Mouse (Mus musculus) hindbrain, embryonic 14.5 days (tissue): ENCODE data around the gene Spaca3. TPM values are rescaled to one million over a fixed set of nuclear protein-coding genes. Genes with fewer than 3 reads are reported as not detected.

Experiments used
- ATAC-seq: fragments of 200-750 bp; cut with Nextera tagmentation; 2 replicates; pipeline ENCODE4 v1.8.0; 2017; ENCODE audit warnings: moderate number of reproducible peaks, mild to moderate bottlenecking, moderate TSS enrichment, moderate library complexity; ENCODE audit not compliant: low FRiP score
- DNase-seq: peaks from one replicate; pipeline ENCODE4 v3.0.0-alpha.2; 2015; ENCODE audit warnings: low spot score
- H3K27ac ChIP-seq: fragments of 300-500 bp; sonication (generic); 2 replicates; pipeline ENCODE4 v1.5.1; 2014; ENCODE audit warnings: mild to moderate bottlenecking, moderate library complexity
- H3K27me3 ChIP-seq: fragments of 300-500 bp; sonication (generic); 2 replicates; pipeline ENCODE4 v1.6.1; 2014; ENCODE audit warnings: mild to moderate bottlenecking, low read length, mixed read lengths; ENCODE audit not compliant: control insufficient read depth, insufficient read depth
- H3K36me3 ChIP-seq: fragments of 300-500 bp; sonication (generic); replicated peaks from 2 replicates; pipeline ENCODE4 v1.6.1; 2014; ENCODE audit not compliant: control insufficient read depth, insufficient read depth
- H3K4me1 ChIP-seq: fragments of 300-500 bp; sonication (generic); replicated peaks from 2 replicates; pipeline ENCODE4 v1.6.1; 2014; ENCODE audit warnings: antibody characterized with exemption, low read length, mixed read lengths; ENCODE audit not compliant: control insufficient read depth, insufficient read depth
- H3K4me2 ChIP-seq: fragments of 300-500 bp; sonication (generic); replicated peaks from 2 replicates; pipeline ENCODE4 v1.6.1; 2014; ENCODE audit warnings: mild to moderate bottlenecking, moderate library complexity
- H3K4me3 ChIP-seq: fragments of 300-500 bp; sonication (generic); replicated peaks from 2 replicates; pipeline ENCODE4 v1.5.1; 2014; ENCODE audit warnings: mild to moderate bottlenecking, low read length
- H3K9ac ChIP-seq: fragments of 300-500 bp; sonication (generic); 2 replicates; pipeline ENCODE4 v1.6.1; 2014
- H3K9me3 ChIP-seq: fragments of 300-500 bp; sonication (generic); 2 replicates; pipeline ENCODE4 v1.6.1; 2016; ENCODE audit warnings: low read length; ENCODE audit not compliant: control insufficient read depth
- WGBS: fragments of 180-500 bp; shearing (Covaris S2); extraction: QIAGEN DNeasy Blood & Tissue Kit; methylation state at CpG from one replicate; pipeline ENCODE4 v1.1.7; 2014; 5-methylcytosine and 5-hydroxymethylcytosine counted together
- polyA plus RNA-seq: library from polyadenylated mRNA; unstranded; fragments of >200 nt; fragmentation: Nextera tagmentation; extraction: Ambion mirVana; gene quantifications from 2 replicates; pipeline ENCODE4 v1.2.1, GENCODE M21; 2014

The Spaca3 gene
- polyA plus RNA-seq, 1 experiment from 2014 or later: not detected

GRCm38 (mm10) chr11:80884521-80885231 lies 26.5 kb downstream of the Spaca3 start:
- 85% methylated on average over 6 of the region's 6 CpGs for WGBS

GRCm38 (mm10) chr11:80886365-80886764 lies 28.2 kb downstream of the Spaca3 start:
- H3K9ac ChIP-seq: no peak overlapping the region
- H3K4me3 ChIP-seq: no peak overlapping the region
- ATAC-seq: no peak
- H3K4me2 ChIP-seq: no peak overlapping the region
- H3K27ac ChIP-seq: no peak overlapping the region
- H3K9me3 ChIP-seq: no peaks in the 10 kb centered on the region
- H3K27me3 ChIP-seq: no peaks in the 10 kb centered on the region
- no peaks in the 10 kb centered on the region for H3K36me3 ChIP-seq
- DNase-seq: no peak
- WGBS: 85% methylated on average over 7 of the region's 7 CpGs
- no peaks in the 10 kb centered on the region for H3K4me1 ChIP-seq

More at GRCm38 (mm10) chr11:80884521-80885231, 26.5 kb downstream of the Spaca3 start:
- Histone ChIP-seq H3K4me2 (no peak overlapping the region), H3K4me3 (no peak overlapping the region), H3K27me3 (no peaks in the 10 kb centered on the region), H3K4me1 (no peaks in the 10 kb centered on the region), H3K36me3 (0 out of 2 replicates have a peak, but pooled peaks cover 4% of the 10 kb centered on the region), H3K9ac (no peak overlapping the region), H3K27ac (no peak overlapping the region), H3K9me3 (no peaks in the 10 kb centered on the region)
- ATAC-seq (no peak), DNase-seq (no peak)

GRCm38 (mm10) chr11:80887021-80887420 lies 28.9 kb downstream of the Spaca3 start:
- Histone ChIP-seq H3K4me3 (no peak overlapping the region), H3K27me3 (no peaks in the 10 kb centered on the region), H3K9me3 (no peaks in the 10 kb centered on the region), H3K4me1 (no peaks in the 10 kb centered on the region), H3K4me2 (no peak overlapping the region), H3K9ac (no peak overlapping the region), H3K27ac (no peak overlapping the region), H3K36me3 (no peaks in the 10 kb centered on the region)
- DNase-seq (no peak), ATAC-seq (no peak)
- 61% methylated on average over 3 of the region's 3 CpGs for WGBS

DNA sequence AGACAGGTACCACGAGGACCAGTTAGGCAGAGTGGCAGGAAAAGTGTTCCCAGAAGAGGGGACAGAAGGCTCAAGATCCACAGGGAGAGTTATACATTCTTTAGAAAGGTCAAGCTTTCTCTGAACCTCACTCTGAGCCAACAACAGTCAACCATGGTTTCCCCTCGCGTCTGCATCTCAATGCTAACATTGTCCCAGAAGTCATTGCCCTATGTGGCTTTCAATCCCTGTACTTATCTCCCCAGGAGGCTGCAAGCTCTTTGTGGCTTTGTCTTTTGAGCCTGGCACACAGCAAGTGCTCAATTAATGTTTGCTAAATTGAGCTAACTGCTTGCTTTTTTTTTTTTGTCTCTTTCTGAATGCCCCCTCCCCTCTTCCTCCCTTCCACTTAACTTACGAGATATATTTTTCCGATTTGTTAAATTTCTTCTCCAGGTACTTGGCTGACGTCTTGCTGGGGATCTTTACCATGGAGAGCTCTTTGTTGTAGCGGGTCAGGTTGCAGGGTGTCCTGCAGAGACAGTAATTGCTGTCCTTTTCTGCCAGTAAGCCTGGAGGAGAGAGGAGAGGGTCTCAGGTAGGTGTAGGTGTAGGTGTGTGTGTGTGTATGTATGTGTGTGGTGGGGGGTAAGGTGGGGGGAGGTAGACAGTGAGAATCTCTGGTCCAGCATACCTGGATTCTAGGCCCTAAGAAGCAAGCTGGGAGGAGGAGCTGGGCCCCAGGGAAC lies 31.3 kb downstream of the Spaca3 start:
- ATAC-seq (no peak), DNase-seq (no peak)
- H3K27ac ChIP-seq: no peak overlapping the region
- H3K9ac ChIP-seq: no peak overlapping the region
- H3K36me3 ChIP-seq: no peaks in the 10 kb centered on the region
- no peak overlapping the region for H3K4me3 ChIP-seq
- H3K27me3 ChIP-seq: no peaks in the 10 kb centered on the region
- H3K4me1 ChIP-seq: no peaks in the 10 kb centered on the region
- no peaks in the 10 kb centered on the region for H3K9me3 ChIP-seq
- 12% methylated on average over 7 of the region's 7 CpGs for WGBS
- H3K4me2 ChIP-seq: no peak overlapping the region

GRCm38 (mm10) chr11:80895853-80896252 lies 37.7 kb downstream of the Spaca3 start:
- Histone ChIP-seq H3K9ac (no peak overlapping the region), H3K4me3 (no peak overlapping the region), H3K9me3 (no peaks in the 10 kb centered on the region), H3K27me3 (no peaks in the 10 kb centered on the region), H3K36me3 (no peaks in the 10 kb centered on the region), H3K4me2 (no peak overlapping the region), H3K27ac (no peak overlapping the region), H3K4me1 (no peaks in the 10 kb centered on the region)
- 96% methylated on average over 3 of the region's 3 CpGs for WGBS
- ATAC-seq: no peak
- DNase-seq: no peak

GRCm38 (mm10) chr11:80900555-80900954 lies 42.4 kb downstream of the Spaca3 start:
- Histone ChIP-seq H3K27ac (no peak overlapping the region), H3K9ac (no peak overlapping the region), H3K4me1 (no peaks in the 10 kb centered on the region), H3K9me3 (no peaks in the 10 kb centered on the region), H3K4me2 (no peak overlapping the region), H3K4me3 (no peak overlapping the region), H3K36me3 (no peaks in the 10 kb centered on the region), H3K27me3 (no peaks in the 10 kb centered on the region)
- ATAC-seq (no peak), DNase-seq (no peak)
- 95% methylated on average over 4 of the region's 4 CpGs for WGBS

- no peak overlapping the region for H3K4me3 ChIP-seq
- H3K4me2 ChIP-seq: no peak overlapping the region
- no peaks in the 10 kb centered on the region for H3K27me3 ChIP-seq
- no peak for DNase-seq
- H3K9me3 ChIP-seq: no peaks in the 10 kb centered on the region
- no peak for ATAC-seq
- 57% methylated on average over 7 of the region's 7 CpGs for WGBS
- H3K9ac ChIP-seq: no peak overlapping the region
- no peaks in the 10 kb centered on the region for H3K36me3 ChIP-seq
- no peaks in the 10 kb centered on the region for H3K4me1 ChIP-seq
- no peak overlapping the region for H3K27ac ChIP-seq
Observed at GRCm38 (mm10) chr11:80902664-80903063, 44.5 kb downstream of the Spaca3 start.

GRCm38 (mm10) chr11:80903426-80903825 lies 45.3 kb downstream of the Spaca3 start:
- H3K36me3 ChIP-seq: no peaks in the 10 kb centered on the region
- no peaks in the 10 kb centered on the region for H3K27me3 ChIP-seq
- no peak for ATAC-seq
- H3K9ac ChIP-seq: no peak overlapping the region
- H3K4me3 ChIP-seq: no peak overlapping the region
- no peaks in the 10 kb centered on the region for H3K4me1 ChIP-seq
- H3K4me2 ChIP-seq: no peak overlapping the region
- H3K9me3 ChIP-seq: no peaks in the 10 kb centered on the region
- DNase-seq: no peak
- WGBS: 90% methylated on average over 10 of the region's 10 CpGs
- H3K27ac ChIP-seq: no peak overlapping the region

- DNase-seq (no peak), ATAC-seq (no peak)
- H3K4me3 ChIP-seq: no peak overlapping the region
- no peaks in the 10 kb centered on the region for H3K9me3 ChIP-seq
- no peak overlapping the region for H3K9ac ChIP-seq
- no peak overlapping the region for H3K4me2 ChIP-seq
- no peaks in the 10 kb centered on the region for H3K36me3 ChIP-seq
- H3K27ac ChIP-seq: no peak overlapping the region
- H3K4me1 ChIP-seq: no peaks in the 10 kb centered on the region
- H3K27me3 ChIP-seq: no peaks in the 10 kb centered on the region
- whole genome bisulfite sequencing: 47% methylated on average over 2 of the region's 2 CpGs
Observed at GRCm38 (mm10) chr11:80904559-80904958, 46.4 kb downstream of the Spaca3 start.
